Mouse (Mus musculus) G1E-ER4 (cell line): ENCODE results near the gene Mapk1ip1l. TPM values are rescaled to one million over a fixed set of nuclear protein-coding genes. Genes with fewer than 3 reads are reported as not detected.

ENCODE experiments used
- GATA1 ChIP-seq: IDR thresholded peaks from one replicate; pipeline ENCODE4 v1.8.0; 2012; ENCODE audit warnings: low read length, inconsistent platforms
- polyA plus RNA-seq: library from polyadenylated mRNA; stranded (reverse); fragments of >175 nt; gene quantifications from 2 replicates; pipeline ENCODE4 v1.2.3, GENCODE M21; 2012

The Mapk1ip1l gene
- polyA plus RNA-seq, 1 experiment, result 74.4 TPM

GRCm38 (mm10) chr14:47335300-47335699, 37.2 kb downstream of the Mapk1ip1l start:
- no peak for TF ChIP-seq GATA1

GRCm38 (mm10) chr14:47340231-47340925, 42.3 kb downstream of the Mapk1ip1l start:
- no peak for TF ChIP-seq GATA1

GRCm38 (mm10) chr14:47341811-47342291, 43.8 kb downstream of the Mapk1ip1l start:
- TF ChIP-seq GATA1, result no peak

- TF ChIP-seq GATA1, result no peak
These were observed 48.6 kb downstream of the Mapk1ip1l start for GRCm38 (mm10) chr14:47346715-47347114.

GRCm38 (mm10) chr14:47350974-47351373, 52.9 kb downstream of the Mapk1ip1l start:
- no peak for TF ChIP-seq GATA1

- TF ChIP-seq GATA1, result no peak
These were observed 54.2 kb downstream of the Mapk1ip1l start for GRCm38 (mm10) chr14:47352272-47352671.

GRCm38 (mm10) chr14:47353240-47353639, 55.2 kb downstream of the Mapk1ip1l start:
- no peak for TF ChIP-seq GATA1

- no peak for TF ChIP-seq GATA1
These were observed 56.1 kb downstream of the Mapk1ip1l start for GRCm38 (mm10) chr14:47354111-47354577.

GRCm38 (mm10) chr14:47354948-47355347, 56.9 kb downstream of the Mapk1ip1l start:
- TF ChIP-seq GATA1, result no peak

- TF ChIP-seq GATA1, result no peak
These were observed 58.6 kb downstream of the Mapk1ip1l start for GRCm38 (mm10) chr14:47356622-47357021.

- no peak for TF ChIP-seq GATA1
These were observed 61.5 kb downstream of the Mapk1ip1l start for GRCm38 (mm10) chr14:47359610-47360009.

- no peak for TF ChIP-seq GATA1
These were observed 63.4 kb downstream of the Mapk1ip1l start for GRCm38 (mm10) chr14:47361418-47361817.

GRCm38 (mm10) chr14:47361899-47362298, 63.8 kb downstream of the Mapk1ip1l start:
- TF ChIP-seq GATA1, result no peak

- no peak for TF ChIP-seq GATA1
These were observed 66.8 kb downstream of the Mapk1ip1l start for GRCm38 (mm10) chr14:47364742-47365449.

- no peak for TF ChIP-seq GATA1
These were observed 68.8 kb downstream of the Mapk1ip1l start for GRCm38 (mm10) chr14:47366881-47367321.

GRCm38 (mm10) chr14:47367461-47367860, 69.4 kb downstream of the Mapk1ip1l start, which contains the start of gene Lgals3:
Lgals3 (plus strand) TSS chr14:47367751.
- no peak for TF ChIP-seq GATA1
